Mouse (Mus musculus) testis, adult 2 months (tissue): Measurements from ENCODE around the gene Nkx2-5.

Experiments used
- CTCF ChIP-seq: fragments of 200-500 bp; IDR thresholded peaks from 2 replicates; pipeline ENCODE4 v1.5.1; 2012; ENCODE audit warnings: low read depth, mild to moderate bottlenecking, inconsistent platforms, low read length, moderate library complexity; ENCODE audit not compliant: control insufficient read depth, insufficient read depth, insufficient replicate concordance
- POLR2A ChIP-seq: fragments of 200-500 bp; IDR thresholded peaks from 2 replicates; pipeline ENCODE4 v1.6.1; 2012; ENCODE audit warnings: low read depth, mild to moderate bottlenecking, inconsistent platforms, low read length, moderate library complexity; ENCODE audit not compliant: control insufficient read depth

DNA sequence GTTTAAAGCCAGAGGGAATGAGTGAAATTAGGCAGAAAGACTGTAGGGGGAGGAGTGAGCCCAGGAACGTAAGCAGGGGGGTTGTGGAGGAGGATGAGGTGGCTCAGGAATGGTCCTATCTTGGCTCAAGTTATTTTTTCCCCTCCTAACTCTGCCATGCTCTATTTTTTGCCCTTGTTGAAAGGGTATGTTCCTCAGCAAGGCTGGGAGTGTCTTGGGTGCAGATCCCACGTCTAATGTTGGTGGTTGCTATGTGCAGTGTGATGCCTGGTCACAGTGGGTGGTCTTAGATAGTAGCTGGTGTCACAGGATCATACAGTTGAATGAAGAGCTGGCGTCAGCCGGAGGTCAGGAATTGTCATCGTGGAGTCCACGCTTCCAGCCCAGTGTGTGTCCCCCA is 20.3 kb upstream of the Nkx2-5 start:
- no peak for TF ChIP-seq CTCF
- TF ChIP-seq POLR2A = no peak
